Mouse (Mus musculus): ENCODE measurements around the gene Zdhhc14. TPM values are rescaled to one million over a fixed set of nuclear protein-coding genes. Genes with fewer than 3 reads are reported as not detected.

Gene Zdhhc14
- total and polyA plus RNA-seq, 3 experiments = 0.34 to 1.3 (median 0.35) TPM

DNA sequence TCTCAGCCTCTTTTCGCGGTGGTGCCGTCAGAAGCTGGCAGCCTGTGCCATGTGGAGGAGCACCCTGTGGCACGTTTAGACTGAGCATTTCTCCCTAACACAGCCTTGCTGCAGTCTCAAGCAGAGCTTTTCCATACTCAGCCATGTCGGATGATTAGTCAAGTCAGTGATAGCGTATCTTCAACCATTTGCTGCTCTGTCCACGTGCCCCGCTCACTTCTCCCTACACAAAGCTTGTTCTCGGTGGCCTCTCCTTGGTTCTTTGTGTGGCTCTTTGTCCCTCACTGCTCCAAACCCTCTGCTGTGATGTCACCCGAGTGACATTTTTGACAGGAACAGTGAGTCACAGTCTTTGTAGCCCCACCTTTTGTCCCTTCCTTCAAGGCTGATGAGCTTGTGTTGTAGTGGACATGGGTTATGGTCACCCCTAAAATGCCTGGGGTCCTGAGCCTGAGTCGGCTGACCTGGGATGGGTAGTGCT is 44.8 kb downstream of the Zdhhc14 start:
- dilution Hi-C loops (cut with MboI; ENCODE audit: extremely low pct_ligation_motif_present, extremely low pct_unique_long_range_greater_than_20kb, low sequenced_read_pairs) = no loop called here
- H3K27me3 ChIP-seq (replicated peaks) = no peaks in the 10 kb centered on the region
- H3K9me3 ChIP-seq (replicated peaks; ENCODE audit: low read length) = no peaks in the 10 kb centered on the region
- in situ Hi-C loops (cut with MboI; ENCODE audit: low pct_ligation_motif_present, low pct_unique_long_range_greater_than_20kb, low sequenced_read_pairs) = no loop called here
- TF ChIP-seq TBP (conservative IDR thresholded peaks at IDR 0.05; ENCODE audit: low read depth, low read length) (no peak), ZKSCAN1 (IDR thresholded peaks at IDR 0.05; ENCODE audit: borderline replicate concordance, low read depth, low read length) (no peak), POLR2A (IDR thresholded peaks at IDR 0.05; ENCODE audit: low read depth, low read length) (no peak), JUND (conservative IDR thresholded peaks at IDR 0.05; ENCODE audit: low read depth, low read length) (no peak), E2F4 (IDR thresholded peaks at IDR 0.05; ENCODE audit: insufficient replicate concordance, low read depth, low read length) (no peak), CHD1 (IDR thresholded peaks at IDR 0.05; ENCODE audit: low read depth, low read length) (no peak), USF2 (conservative IDR thresholded peaks at IDR 0.05; ENCODE audit: low read depth, low read length) (no peak), HCFC1 (IDR thresholded peaks at IDR 0.05; ENCODE audit: low read depth, low read length) (no peak), GABPA (IDR thresholded peaks at IDR 0.05; ENCODE audit: insufficient replicate concordance, low read depth, low read length) (no peak), JUN (IDR thresholded peaks at IDR 0.05; ENCODE audit: insufficient read depth, low read depth, low read length) (no peak), IRF4 (IDR thresholded peaks at IDR 0.05; ENCODE audit: low read depth, low read length) (no peak), SIN3A (IDR thresholded peaks at IDR 0.05; ENCODE audit: low read length) (no peak), ZMIZ1 (IDR thresholded peaks at IDR 0.05; ENCODE audit: low read depth, low read length) (no peak), MEF2A (IDR thresholded peaks at IDR 0.05; ENCODE audit: borderline replicate concordance, low read depth, low read length) (no peak), USF1 (IDR thresholded peaks at IDR 0.05; ENCODE audit: low read depth, low read length) (no peak), RAD21 (IDR thresholded peaks at IDR 0.05; ENCODE audit: low read depth, low read length) (no peak), ELF1 (IDR thresholded peaks at IDR 0.05; ENCODE audit: low read depth, low read length) (no peak)
- no peak overlapping the region for H3K4me3 ChIP-seq (replicated peaks in 1 of 3; ENCODE audit: low read depth in 2 of 3, low read length in 2 of 3, poor library complexity in 1 of 3)
- DNase-seq (ENCODE audit: extremely low read depth) = no peak
- no peak overlapping the region for H3K27ac ChIP-seq (ENCODE audit: insufficient read depth, low read depth)
- no peak overlapping the region for H3K4me2 ChIP-seq (ENCODE audit: insufficient read depth, low read depth, poor library complexity, severe bottlenecking)
- H3K9ac ChIP-seq (ENCODE audit: insufficient read depth, low read depth) = no peak overlapping the region
- no peaks in the 10 kb centered on the region for H3K79me2 ChIP-seq (replicated peaks; ENCODE audit: control insufficient read depth, extremely low read depth, insufficient read depth, poor library complexity, severe bottlenecking)
- H3K4me1 ChIP-seq (ENCODE audit: control insufficient read depth in 1 of 2, insufficient read depth in 2 of 2) = peaks cover under 1 to 5% of the 10 kb centered on the region in 2 experiments; a peak in 1 of 4 replicates
- H3K36me3 ChIP-seq (replicated peaks in 1 of 2; ENCODE audit: control insufficient read depth in 1 of 2, insufficient read depth in 1 of 2, low read length in 1 of 2) = no peaks in the 10 kb centered on the region

DNA sequence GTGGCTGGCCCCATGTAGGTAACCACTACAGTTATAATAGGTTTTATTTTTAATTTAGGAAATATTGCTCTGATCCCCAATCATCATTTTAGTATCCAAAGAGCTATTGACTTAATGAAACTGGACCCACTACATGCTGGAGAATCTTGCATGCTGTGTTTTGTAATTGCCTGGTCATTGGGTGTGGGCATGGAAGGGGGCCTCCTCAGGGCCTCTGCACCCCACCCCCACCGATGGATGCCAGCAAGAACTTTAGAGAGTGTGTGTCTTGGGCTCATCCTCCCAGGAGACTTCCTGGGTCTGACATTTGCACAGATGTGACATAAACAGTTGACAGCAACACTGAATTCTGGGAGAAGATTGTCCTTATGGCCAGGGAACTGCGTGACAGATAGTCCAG is 49.8 kb downstream of the Zdhhc14 start:
- Histone ChIP-seq H3K4me3 (replicated peaks in 1 of 3; ENCODE audit: low read depth in 2 of 3, low read length in 2 of 3, poor library complexity in 1 of 3) (no peak overlapping the region), H3K9me3 (replicated peaks; ENCODE audit: low read length) (no peaks in the 10 kb centered on the region), H3K79me2 (replicated peaks; ENCODE audit: control insufficient read depth, extremely low read depth, insufficient read depth, poor library complexity, severe bottlenecking) (no peaks in the 10 kb centered on the region), H3K4me2 (ENCODE audit: insufficient read depth, low read depth, poor library complexity, severe bottlenecking) (no peak overlapping the region), H3K9ac (ENCODE audit: insufficient read depth, low read depth) (no peak overlapping the region), H3K4me1 (ENCODE audit: control insufficient read depth in 1 of 2, insufficient read depth in 2 of 2) (peaks cover 4 to 5% of the 10 kb centered on the region in 2 experiments; a peak in 1 of 4 replicates), H3K36me3 (replicated peaks in 1 of 2; ENCODE audit: control insufficient read depth in 1 of 2, insufficient read depth in 1 of 2, low read length in 1 of 2) (no peaks in the 10 kb centered on the region), H3K27ac (ENCODE audit: insufficient read depth, low read depth) (no peak overlapping the region), H3K27me3 (replicated peaks) (no peaks in the 10 kb centered on the region)
- TF ChIP-seq RAD21 (IDR thresholded peaks at IDR 0.05; ENCODE audit: low read depth, low read length) = no peak
- TF ChIP-seq KAT2A (IDR thresholded peaks at IDR 0.05; ENCODE audit: insufficient replicate concordance, low read length) = no peak
- TF ChIP-seq MXI1 (IDR thresholded peaks at IDR 0.05; ENCODE audit: low read depth, low read length) = no peak
- no peak for TF ChIP-seq TCF12 (IDR thresholded peaks at IDR 0.05; ENCODE audit: low read depth, low read length)
- TF ChIP-seq MAZ (IDR thresholded peaks at IDR 0.05; ENCODE audit: low read depth, low read length) = no peak
- no peak for TF ChIP-seq POLR2A (IDR thresholded peaks at IDR 0.05; ENCODE audit: low read depth, low read length)
- no peak for TF ChIP-seq JUND (conservative IDR thresholded peaks at IDR 0.05; ENCODE audit: low read depth, low read length)
- no peak for TF ChIP-seq USF2 (conservative IDR thresholded peaks at IDR 0.05; ENCODE audit: low read depth, low read length)
- TF ChIP-seq NELFE (IDR thresholded peaks at IDR 0.05; ENCODE audit: low read depth, low read length) = no peak
- in situ Hi-C loops (cut with MboI; ENCODE audit: low pct_ligation_motif_present, low pct_unique_long_range_greater_than_20kb, low sequenced_read_pairs) = no loop called here
- no peak for DNase-seq (ENCODE audit: extremely low read depth)
- dilution Hi-C loops (cut with MboI; ENCODE audit: extremely low pct_ligation_motif_present, extremely low pct_unique_long_range_greater_than_20kb, low sequenced_read_pairs) = no loop called here

Data from CH12.LX (cell line).